29 mouse cellular contexts compared by ENCODE assay signal in the genomic region with DNA sequence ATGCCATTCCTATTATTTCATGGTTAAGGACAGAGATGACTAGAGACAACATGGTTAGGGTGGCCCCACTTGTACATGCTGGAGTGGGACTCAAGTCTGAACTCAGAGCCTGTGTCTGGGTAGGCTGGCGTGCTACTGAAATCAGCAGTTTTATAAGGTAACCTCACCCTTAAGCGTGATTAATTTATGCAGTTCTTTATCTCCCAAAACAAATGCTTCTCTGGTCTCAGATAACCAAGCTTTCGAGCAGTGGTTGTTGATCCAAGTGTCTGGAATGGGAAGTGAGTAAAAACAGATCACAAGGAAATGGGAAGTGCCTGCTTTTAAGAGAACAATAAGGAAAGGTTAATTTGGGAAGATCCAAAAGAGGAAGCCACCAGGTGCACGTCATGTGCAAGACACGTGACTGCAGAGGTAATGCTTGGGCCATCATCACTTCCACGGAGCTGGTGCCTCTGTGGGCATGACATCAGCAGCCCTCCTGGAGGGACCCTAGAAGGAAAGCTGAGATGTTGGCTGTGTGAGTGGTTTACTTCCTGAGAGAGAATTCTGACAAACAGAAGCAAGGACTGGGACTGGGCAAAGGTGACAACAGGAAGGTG. TPM values are rescaled to one million over a fixed set of nuclear protein-coding genes. Genes with fewer than 3 reads are reported as not detected.
DNase-seq lines count a peak whose midpoint lies in the region; ATAC-seq and TF ChIP-seq lines count a peak whose summit lies in the region.
"Had no signal": no experiment of that assay in that cellular context is flagged by ENCODE, and none has a peak within 500 bp of the region (broad histone marks: within the 10 kb centered on the region; RNA-seq: fewer than 3 reads in every experiment).

No protein-coding gene starts in this region.

- peak; percentile 11; the same call in 1 of the 2 replicates for ATAC-seq in megakaryocyte progenitor cell, adult 5-6 weeks (replicated peaks; ENCODE audit: poor library complexity)
- ATAC-seq in CD4-positive, CD25-positive, alpha-beta regulatory T cell, adult 4 months, result no peak
- ATAC-seq: forebrain, embryonic 15.5 days; intestine, postnatal 0 days; lung, postnatal 0 days; midbrain, embryonic 15.5 days had no signal

- TF ChIP-seq CTCF in heart, adult 2 months (IDR thresholded peaks at IDR 0.05), result no peak
- no peak for TF ChIP-seq CTCF in MEL (IDR thresholded peaks at IDR 0.05 in 2 of 3, conservative IDR thresholded peaks at IDR 0.05 in 1 of 3; ENCODE audit: control insufficient read depth in 1 of 3, insufficient read depth in 1 of 3, low read depth in 2 of 3, low read length in 3 of 3, poor library complexity in 1 of 3, severe bottlenecking in 1 of 3)

- DNase-seq in heart, adult 2 months, result no peak
- DNase-seq in heart, postnatal 25 days (ENCODE audit: low spot score), result no peak
- DNase-seq in kidney, adult 9 months, result peak; percentile 53
- no peak for DNase-seq in kidney, postnatal 36 days
- DNase-seq in MEL (ENCODE audit: low read depth, low spot score), result peak; percentile 30
- DNase-seq in cerebellum, adult 18-20 months, result no peak
- DNase-seq: adrenal gland, postnatal 10 days; cerebellum, adult 11 months; cerebellum, adult 9-11 months; kidney, postnatal 10 days; layer of hippocampus, adult 9-11 months; liver; right cerebral cortex, adult 18-20 months; spleen, adult 18-20 months; thymus, adult 18-20 months; thymus, postnatal 25 days had no signal

- H3K27ac ChIP-seq in heart, adult 2 months, result peak overlapping the region; percentile 49
- H3K27ac ChIP-seq in MEL (ENCODE audit: control insufficient read depth, low read depth, low read length), result no peak overlapping the region
- H3K27ac ChIP-seq: embryonic facial prominence, embryonic 13.5 days; forebrain, embryonic 10.5 days; forebrain, embryonic 15.5 days; hindbrain, embryonic 14.5 days; liver, embryonic 14.5 days; macrophage; midbrain, embryonic 10.5 days; midbrain, embryonic 15.5 days; stomach, postnatal 0 days had no signal

- no peak for TF ChIP-seq RAD21 in MEL (IDR thresholded peaks at IDR 0.05; ENCODE audit: low read depth, low read length)

- intact Hi-C loops in heart, adult 2 months (cut with DNase I), result loop anchor here (5.0 kb wide), 1 partner anchor 33 kb away; no protein-coding TSS in a partner anchor
- intact Hi-C loops in heart, postnatal 25 days (cut with DNase I), result no loop called here

- H3K27me3 ChIP-seq in heart, adult 2 months (ENCODE audit: control insufficient read depth, insufficient read depth, low read length), result no peaks in the 10 kb centered on the region
- no peaks in the 10 kb centered on the region for H3K27me3 ChIP-seq in MEL (ENCODE audit: control insufficient read depth in 1 of 2, insufficient read depth in 2 of 2, low read length in 2 of 2)
- H3K27me3 ChIP-seq: forebrain, embryonic 15.5 days; midbrain, embryonic 15.5 days had no signal

- TF ChIP-seq EP300 in heart, adult 2 months (IDR thresholded peaks at IDR 0.05; ENCODE audit: insufficient read depth, low read depth, low read length), result no peak
- peak in 1 of 2 experiments; percentile 51; a peak in 2 of 4 replicates for TF ChIP-seq EP300 in MEL (IDR thresholded peaks at IDR 0.05; ENCODE audit: low read depth in 1 of 2, low read length in 2 of 2)

- no peak for TF ChIP-seq POLR2A in heart, adult 2 months (IDR thresholded peaks at IDR 0.05; ENCODE audit: insufficient read depth, low read depth, low read length)
- no peak for TF ChIP-seq POLR2A in MEL (IDR thresholded peaks at IDR 0.05; ENCODE audit: control insufficient read depth in 1 of 2, insufficient read depth in 1 of 2, low read depth in 1 of 2, low read length in 2 of 2, poor library complexity in 1 of 2)

- WGBS in heart, adult 2 months, result 31% methylated on average over 6 of the region's 6 CpGs

- H3K4me1 ChIP-seq in heart, adult 2 months (ENCODE audit: control insufficient read depth, insufficient read depth, low read length), result peaks cover 4% of the 10 kb centered on the region
- H3K4me1 ChIP-seq in MEL (ENCODE audit: control insufficient read depth in 1 of 2, insufficient read depth in 2 of 2, low read length in 2 of 2), result peaks cover 0 to 6% of the 10 kb centered on the region in 2 experiments; a peak in 1 of 4 replicates
- H3K4me1 ChIP-seq: embryonic facial prominence, embryonic 13.5 days; forebrain, embryonic 15.5 days; midbrain, embryonic 15.5 days had no signal

- H3K9ac ChIP-seq in heart, adult 2 months (ENCODE audit: low read depth, low read length), result no peak overlapping the region
- no peak overlapping the region for H3K9ac ChIP-seq in MEL (ENCODE audit: control insufficient read depth, low read depth, low read length, poor library complexity, severe bottlenecking)
- H3K9ac ChIP-seq: embryonic facial prominence, embryonic 13.5 days; forebrain, embryonic 15.5 days; hindbrain, embryonic 14.5 days; liver, embryonic 14.5 days; midbrain, embryonic 15.5 days had no signal

- H3K79me2 ChIP-seq in heart, adult 2 months (replicated peaks; ENCODE audit: control insufficient read depth, insufficient read depth, low read length), result no peaks in the 10 kb centered on the region
- no peaks in the 10 kb centered on the region for H3K79me2 ChIP-seq in MEL (ENCODE audit: control insufficient read depth, insufficient read depth, low read length, poor library complexity)

- H3K36me3 ChIP-seq in heart, adult 2 months (ENCODE audit: control insufficient read depth, insufficient read depth, low read length), result no peaks in the 10 kb centered on the region
- H3K36me3 ChIP-seq in MEL (ENCODE audit: control insufficient read depth in 1 of 2, insufficient read depth in 2 of 2, low read length in 2 of 2), result peaks cover 0 to 5% of the 10 kb centered on the region in 2 experiments; a peak in 2 of 4 replicates
- H3K36me3 ChIP-seq: embryonic facial prominence, embryonic 13.5 days; forebrain, embryonic 10.5 days; forebrain, embryonic 15.5 days; midbrain, embryonic 10.5 days; midbrain, embryonic 15.5 days had no signal

- no peaks in the 10 kb centered on the region for H3K9me3 ChIP-seq in MEL (replicated peaks; ENCODE audit: insufficient read depth, low read length)
- H3K9me3 ChIP-seq: embryonic facial prominence, embryonic 13.5 days; forebrain, embryonic 10.5 days; forebrain, embryonic 15.5 days; midbrain, embryonic 10.5 days; midbrain, embryonic 15.5 days had no signal

- no peak overlapping the region for H3K4me3 ChIP-seq in heart, adult 2 months
- no peak overlapping the region for H3K4me3 ChIP-seq in MEL (ENCODE audit: control insufficient read depth in 1 of 2, insufficient read depth in 1 of 2, low read depth in 2 of 2, low read length in 2 of 2)
- H3K4me3 ChIP-seq: embryonic facial prominence, embryonic 13.5 days; forebrain, embryonic 10.5 days; forebrain, embryonic 15.5 days; midbrain, embryonic 10.5 days; midbrain, embryonic 15.5 days had no signal

TF ChIP-seq in MEL, 35 proteins besides CTCF, POLR2A, EP300 and RAD21 (continues in another document):
- no peak for TF ChIP-seq SMC3 (IDR thresholded peaks at IDR 0.05; ENCODE audit: low read depth, low read length)
- TF ChIP-seq ELF1 (IDR thresholded peaks at IDR 0.05; ENCODE audit: low read depth, low read length), result no peak
- peak; percentile 82 for TF ChIP-seq USF1 (IDR thresholded peaks at IDR 0.05; ENCODE audit: low read depth, low read length)
- peak; percentile 71 for TF ChIP-seq MAX (IDR thresholded peaks at IDR 0.05; ENCODE audit: low read length)
- TF ChIP-seq RCOR1 (IDR thresholded peaks at IDR 0.05; ENCODE audit: low read depth, low read length), result peak; percentile 76
- TF ChIP-seq BHLHE40 (IDR thresholded peaks at IDR 0.05; ENCODE audit: borderline replicate concordance, low read depth, low read length), result peak; percentile 88
- TF ChIP-seq MAFK (IDR thresholded peaks at IDR 0.05; ENCODE audit: borderline replicate concordance, low read depth, low read length), result no peak
- TF ChIP-seq MYB (IDR thresholded peaks at IDR 0.05; ENCODE audit: low read depth, low read length), result no peak
- TF ChIP-seq TBP (IDR thresholded peaks at IDR 0.05; ENCODE audit: low read depth, low read length), result no peak
- no peak for TF ChIP-seq UBTF (IDR thresholded peaks at IDR 0.05; ENCODE audit: borderline replicate concordance, insufficient read depth, low read depth, low read length)
- peak; percentile 65 for TF ChIP-seq GATA1 (IDR thresholded peaks at IDR 0.05; ENCODE audit: low read depth, low read length)
- TF ChIP-seq ZKSCAN1 (IDR thresholded peaks at IDR 0.05; ENCODE audit: low read depth, low read length), result no peak

RNA-seq across cellular contexts. Expression of a gene that starts 6.4 kb away (rescaled TPM):
- 10 to 100 TPM in 1 of 2 experiments, 1 to 10 TPM in 1; 5.6 to 13.7 TPM for total RNA-seq in heart, adult 2 months (2021)
- polyA plus RNA-seq in heart, adult 2 months (2012; rRNA removed), result 6.2 and 8.1 TPM in 2 replicates
- 1 to 10 TPM; 7.2 to 9.3 TPM for total RNA-seq in heart, postnatal 25 days (2021)
- total RNA-seq in MEL (2012; rRNA removed), result 3.6 and 33.0 TPM in 2 replicates
- polyA plus RNA-seq in MEL (2012; ENCODE audit: insufficient read depth in 1 of 2, insufficient read length in 2 of 2, low read depth in 1 of 2, low replicate concordance in 2 of 2, missing spikeins in 1 of 2), result 1 to 10 TPM in 1 of 2 experiments, not detected in 1; 6.4 TPM
- total RNA-seq in megakaryocyte progenitor cell, adult 5-6 weeks (2015), result 0.34 and 0.57 TPM in 2 replicates
- total RNA-seq in megakaryocyte progenitor cell, adult 5-6 weeks (2017), result 0.71 and 1.3 TPM in 2 replicates
- polyA plus RNA-seq in CD4-positive, CD25-positive, alpha-beta regulatory T cell, adult 4 months (2017; shearing (Covaris generic)), result not detected

RNA-seq across cellular contexts. Expression of a gene that starts 19.1 kb away (rescaled TPM):
- 10 to 100 TPM; 13.7 to 15.8 TPM for total RNA-seq in heart, adult 2 months (2021)
- 22.0 and 35.8 TPM in 2 replicates for polyA plus RNA-seq in heart, adult 2 months (2012; rRNA removed)
- 10 to 100 TPM; 16.7 to 22.5 TPM for total RNA-seq in heart, postnatal 25 days (2021)
- total RNA-seq in MEL (2012; rRNA removed), result 0.16 TPM in 1 of 2 replicates, not detected in the other
- polyA plus RNA-seq in MEL (2012; ENCODE audit: insufficient read depth in 1 of 2, insufficient read length in 2 of 2, low read depth in 1 of 2, low replicate concordance in 2 of 2, missing spikeins in 1 of 2), result under 1 TPM in 1 of 2 experiments, not detected in 1; 0.18 TPM
- total RNA-seq in megakaryocyte progenitor cell, adult 5-6 weeks (2015), result 0.05 TPM in 1 of 2 replicates, not detected in the other
- total RNA-seq in megakaryocyte progenitor cell, adult 5-6 weeks (2017), result not detected in 2 replicates
- not detected for polyA plus RNA-seq in CD4-positive, CD25-positive, alpha-beta regulatory T cell, adult 4 months (2017; shearing (Covaris generic))
- polyA plus RNA-seq: macrophage had no signal

RNA-seq across cellular contexts. Expression of a gene that starts 56.1 kb away (rescaled TPM):
- 10 to 100 TPM; 12.2 TPM for total RNA-seq in heart, adult 2 months (2021)
- 10.2 and 12.6 TPM in 2 replicates for polyA plus RNA-seq in heart, adult 2 months (2012; rRNA removed)
- total RNA-seq in heart, postnatal 25 days (2021), result 10 to 100 TPM; 11.9 to 13.0 TPM
- 24.8 and 28.0 TPM in 2 replicates for total RNA-seq in MEL (2012; rRNA removed)
- 10 to 100 TPM in 1 of 2 experiments, not detected in 1; 30.4 TPM for polyA plus RNA-seq in MEL (2012; ENCODE audit: insufficient read depth in 1 of 2, insufficient read length in 2 of 2, low read depth in 1 of 2, low replicate concordance in 2 of 2, missing spikeins in 1 of 2)
- 7.2 and 7.6 TPM in 2 replicates for total RNA-seq in megakaryocyte progenitor cell, adult 5-6 weeks (2015)
- total RNA-seq in megakaryocyte progenitor cell, adult 5-6 weeks (2017), result 18.8 and 20.0 TPM in 2 replicates
- polyA plus RNA-seq in CD4-positive, CD25-positive, alpha-beta regulatory T cell, adult 4 months (2017; shearing (Covaris generic)), result 10 to 100 TPM in 1 of 2 experiments, 1 to 10 TPM in 1; 4.7 to 13.0 TPM

Comparison
In these comparisons a context has a peak if more than half of its experiments do, and no peak if none do; other contexts are left out.
1. DNase-seq: peak in kidney, adult 9 months (single experiment) and MEL (single experiment); none in heart, adult 2 months (0 of 2), heart, postnatal 25 days (single experiment), kidney, postnatal 36 days (0 of 2) and cerebellum, adult 18-20 months (0 of 2).
2. RNA of a gene that starts 19.1 kb away (total RNA-seq): 16.7 to 22.5 TPM in heart, postnatal 25 days and 13.7 to 15.8 TPM in heart, adult 2 months; 0.16 TPM in MEL and 0.05 TPM in megakaryocyte progenitor cell, adult 5-6 weeks; every median in the first group is over 10 times any median in the second.